Mouse (Mus musculus) layer of hippocampus, adult 18-20 months (tissue): ENCODE results near the gene Cdkl3. TPM values are rescaled to one million over a fixed set of nuclear protein-coding genes. Genes with fewer than 3 reads are reported as not detected.

Experiments
- DNase-seq, 2 experiments: peaks; one replicate each; pipeline ENCODE4 v3.0.0; 2022; ENCODE audit warnings: low spot score in 2 of 2
- long read RNA-seq: library from polyadenylated mRNA; stranded (forward); transcript quantifications from one replicate; pipeline ENCODE4 v2.0.0, GENCODE M21; 2021
- total RNA-seq, 2 experiments: library from RNA; stranded (reverse); gene quantifications; 2 replicates each; pipeline ENCODE4 v1.2.3; 2021

The Cdkl3 gene
- 10 to 100 TPM; 14.0 to 16.7 TPM for total RNA-seq
- long read RNA-seq, partial matches to known transcripts: 0 of 6 reads
- long read RNA-seq, other reads (novel, unspliced or antisense): 5 of 6 reads

DNA sequence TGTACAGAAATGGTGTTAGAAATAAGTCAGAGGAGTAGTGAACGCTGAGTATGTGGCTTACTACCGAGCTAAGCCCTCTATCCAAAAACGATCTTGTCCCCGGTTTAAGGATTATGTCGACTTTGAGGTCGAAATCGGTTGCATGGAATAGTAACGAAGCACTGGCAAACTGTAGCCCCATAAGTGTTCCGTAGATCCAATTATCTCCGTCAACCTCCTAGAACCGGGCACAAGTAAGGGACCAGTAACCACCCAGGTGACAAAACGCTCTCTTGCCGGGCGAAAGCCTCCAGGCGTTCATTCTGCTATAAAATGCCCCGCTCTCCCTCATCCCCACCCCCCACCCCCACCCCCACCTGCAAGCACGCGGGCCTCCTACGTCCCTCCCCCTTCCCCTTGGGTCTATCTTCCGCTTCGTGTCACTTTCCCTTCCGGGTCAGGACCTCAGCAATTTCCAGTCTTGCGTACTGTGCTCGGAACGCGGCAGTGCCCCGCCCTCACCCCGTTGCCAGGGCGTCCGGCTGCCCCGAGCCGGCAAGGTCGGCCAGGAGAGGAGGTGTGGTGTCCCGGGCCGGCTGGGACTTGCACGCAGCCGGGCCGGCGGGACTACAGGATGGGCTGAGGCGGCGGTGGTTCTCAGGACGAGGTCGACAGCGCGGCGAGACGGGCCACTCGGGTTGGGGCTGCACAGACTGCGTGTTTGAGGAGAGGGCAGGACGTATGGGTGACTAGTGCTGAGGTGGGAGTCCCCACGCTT is at the start of gene Cdkl3:
TSS of gene Cdkl3 (plus strand) at position 450 of the 757 bp plus-strand sequence.
- DNase-seq: peak; percentile 82 to 93

DNA sequence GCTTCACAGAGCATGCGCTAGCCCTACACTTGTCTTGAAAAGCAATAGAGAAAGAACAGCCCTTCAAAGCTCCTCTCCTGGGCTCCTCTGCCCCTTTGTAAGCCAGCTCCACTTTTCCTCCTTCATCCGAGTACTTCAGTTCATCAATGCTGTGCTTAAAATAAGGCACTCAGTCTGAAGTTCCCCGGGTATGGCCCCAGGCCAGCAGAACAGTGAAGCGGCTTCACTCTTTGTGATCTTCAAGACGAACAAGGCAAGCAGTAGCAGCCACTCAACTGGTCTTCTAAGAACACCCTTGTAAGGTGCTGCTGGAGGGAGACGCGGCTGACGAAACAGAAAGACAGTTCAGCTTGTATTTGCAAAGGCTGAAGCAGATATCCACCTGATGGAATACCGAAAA is 47.9 kb upstream of the Cdkl3 start:
- DNase-seq: no peak

DNA sequence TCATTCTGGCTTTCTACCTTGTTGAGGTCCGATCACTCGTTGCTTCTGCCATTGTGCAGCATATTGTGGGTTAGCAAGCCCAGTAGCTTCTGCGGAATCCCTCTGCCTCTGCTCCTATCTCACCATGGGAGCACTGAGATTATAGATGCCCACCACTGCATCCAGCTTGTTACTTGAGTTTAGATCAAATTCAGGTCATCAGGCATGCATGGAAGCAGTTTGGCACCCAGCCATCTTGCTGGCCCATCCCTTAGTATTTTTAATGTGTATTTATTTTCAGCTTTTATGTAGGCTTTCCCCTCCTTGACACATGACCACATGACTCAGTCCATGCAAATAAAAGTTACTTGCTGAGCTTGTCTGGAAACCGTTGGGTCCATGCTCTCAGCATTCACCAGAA is 46.3 kb upstream of the Cdkl3 start:
- DNase-seq: no peak

DNA sequence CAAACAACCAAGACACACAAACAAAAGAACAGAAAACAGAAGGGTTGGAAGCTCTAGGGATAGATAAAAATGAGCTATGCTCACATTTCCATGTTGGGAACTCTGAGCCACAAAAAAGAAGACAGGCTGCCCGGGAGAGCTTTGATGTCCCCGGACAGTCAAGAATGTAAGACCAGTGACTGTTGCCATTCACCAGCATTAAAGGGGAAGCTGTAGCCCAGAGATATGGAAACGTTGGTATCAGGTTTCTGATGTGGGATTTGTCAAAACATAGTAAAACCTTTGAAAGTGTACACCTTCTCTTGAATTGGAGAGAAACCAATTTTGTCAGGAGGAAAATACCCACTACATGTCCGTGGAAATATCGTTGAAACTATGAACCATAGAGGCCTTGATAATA is 44.5 kb upstream of the Cdkl3 start:
- DNase-seq: no peak

DNA sequence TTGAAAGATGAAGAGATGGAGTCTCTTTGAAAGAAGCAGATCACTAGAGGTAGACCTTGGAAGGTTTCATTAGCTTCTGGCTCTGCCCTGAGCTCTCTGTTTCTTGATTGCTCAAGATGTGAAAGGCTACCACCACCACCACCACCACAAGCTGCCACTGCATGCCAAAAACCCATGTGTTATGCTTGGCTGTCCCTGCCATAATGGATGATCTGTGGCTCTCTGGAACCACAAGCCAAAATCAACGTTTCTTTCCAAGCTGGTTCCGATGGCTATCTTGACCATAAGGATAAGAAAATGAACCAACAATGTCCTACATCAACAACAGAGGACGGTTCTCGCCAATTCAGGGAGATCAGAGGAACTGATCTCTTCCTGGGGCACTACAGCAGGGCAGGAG is 44.0 kb upstream of the Cdkl3 start:
- DNase-seq: no peak

DNA sequence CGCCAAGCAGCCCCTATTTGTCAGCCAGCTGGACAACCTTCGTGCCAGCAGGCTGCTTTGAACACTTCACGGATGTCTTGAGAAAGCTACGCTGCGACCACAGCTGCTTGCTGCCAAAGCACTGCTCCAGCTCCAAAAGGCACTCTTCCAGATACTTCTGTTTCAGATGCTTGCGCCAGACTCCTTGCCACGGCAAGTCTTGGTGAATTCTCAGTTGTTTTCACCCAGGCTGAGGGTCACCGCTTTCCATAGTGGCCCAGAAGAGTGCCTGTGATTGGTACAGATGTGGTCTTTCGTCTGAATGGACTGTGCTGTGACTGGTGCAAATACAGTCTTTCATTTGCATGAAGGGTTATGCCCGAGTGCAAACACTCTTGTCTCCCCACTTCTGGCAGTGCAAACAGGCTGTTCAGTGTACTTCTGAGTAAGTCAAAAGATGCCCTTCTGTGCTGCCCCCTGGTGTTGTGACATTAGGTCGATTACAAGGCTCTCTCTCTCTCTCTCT is 43.0 kb upstream of the Cdkl3 start:
- DNase-seq: peak in 1 of 2 experiments; percentile 41

DNA sequence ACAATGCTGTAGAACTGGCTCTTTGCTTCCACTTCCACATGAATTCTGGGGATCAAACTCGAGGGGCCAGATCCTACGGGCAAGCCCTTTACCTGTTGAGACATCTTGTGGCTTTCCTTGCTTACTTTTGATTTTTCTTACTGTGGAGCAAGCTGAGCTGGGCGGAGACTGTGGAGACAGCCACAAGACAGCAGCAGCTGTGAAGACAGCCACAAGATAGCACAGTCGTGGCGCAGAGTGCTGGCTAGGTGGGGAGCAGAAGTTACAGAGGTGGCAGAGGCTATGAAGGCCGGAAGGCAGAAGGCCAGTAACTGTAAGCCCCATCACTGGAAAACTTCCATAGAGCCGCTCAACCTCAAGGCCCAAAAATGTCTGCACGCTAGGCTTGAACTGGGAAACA is 42.3 kb upstream of the Cdkl3 start:
- no peak for DNase-seq

DNA sequence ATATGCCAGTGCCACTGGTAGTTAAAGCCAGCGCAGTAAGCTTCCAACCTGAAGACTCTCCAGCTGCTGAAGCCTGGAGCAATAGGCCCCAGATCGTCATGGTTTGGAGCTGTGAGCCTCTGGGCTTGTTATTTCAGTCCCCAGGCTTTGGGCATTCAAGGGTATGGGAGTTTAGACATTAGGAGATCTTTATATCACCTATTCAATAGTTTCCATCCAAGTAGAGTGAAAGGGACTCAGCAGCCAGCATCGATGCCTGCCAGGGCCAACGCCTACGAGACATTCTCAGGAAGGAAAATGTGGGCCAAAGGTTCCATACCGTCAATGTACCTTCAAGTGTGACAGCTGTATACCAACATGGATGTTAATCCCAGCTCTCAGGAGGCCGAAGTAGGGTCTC is 41.7 kb upstream of the Cdkl3 start:
- no peak for DNase-seq

DNA sequence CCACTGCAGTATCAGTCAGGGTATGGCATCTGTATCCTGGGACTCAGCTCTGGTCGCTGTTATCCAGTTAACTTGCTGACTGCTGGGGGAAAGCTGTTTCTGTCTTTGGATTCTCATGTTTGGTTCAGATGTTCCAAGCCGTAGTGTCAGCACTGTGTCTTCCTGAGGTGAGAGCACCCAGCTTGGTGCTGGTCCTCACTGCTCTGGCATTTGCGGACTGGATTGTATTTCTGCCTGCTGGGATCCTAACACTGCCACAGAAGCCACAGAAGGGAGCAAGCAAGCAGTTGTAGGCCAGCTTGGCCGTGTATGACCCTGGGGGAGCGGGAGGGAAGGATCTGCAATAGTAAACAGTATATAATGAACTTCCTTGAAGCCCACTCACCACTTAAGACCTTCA is 37.4 kb upstream of the Cdkl3 start:
- DNase-seq: no peak

DNA sequence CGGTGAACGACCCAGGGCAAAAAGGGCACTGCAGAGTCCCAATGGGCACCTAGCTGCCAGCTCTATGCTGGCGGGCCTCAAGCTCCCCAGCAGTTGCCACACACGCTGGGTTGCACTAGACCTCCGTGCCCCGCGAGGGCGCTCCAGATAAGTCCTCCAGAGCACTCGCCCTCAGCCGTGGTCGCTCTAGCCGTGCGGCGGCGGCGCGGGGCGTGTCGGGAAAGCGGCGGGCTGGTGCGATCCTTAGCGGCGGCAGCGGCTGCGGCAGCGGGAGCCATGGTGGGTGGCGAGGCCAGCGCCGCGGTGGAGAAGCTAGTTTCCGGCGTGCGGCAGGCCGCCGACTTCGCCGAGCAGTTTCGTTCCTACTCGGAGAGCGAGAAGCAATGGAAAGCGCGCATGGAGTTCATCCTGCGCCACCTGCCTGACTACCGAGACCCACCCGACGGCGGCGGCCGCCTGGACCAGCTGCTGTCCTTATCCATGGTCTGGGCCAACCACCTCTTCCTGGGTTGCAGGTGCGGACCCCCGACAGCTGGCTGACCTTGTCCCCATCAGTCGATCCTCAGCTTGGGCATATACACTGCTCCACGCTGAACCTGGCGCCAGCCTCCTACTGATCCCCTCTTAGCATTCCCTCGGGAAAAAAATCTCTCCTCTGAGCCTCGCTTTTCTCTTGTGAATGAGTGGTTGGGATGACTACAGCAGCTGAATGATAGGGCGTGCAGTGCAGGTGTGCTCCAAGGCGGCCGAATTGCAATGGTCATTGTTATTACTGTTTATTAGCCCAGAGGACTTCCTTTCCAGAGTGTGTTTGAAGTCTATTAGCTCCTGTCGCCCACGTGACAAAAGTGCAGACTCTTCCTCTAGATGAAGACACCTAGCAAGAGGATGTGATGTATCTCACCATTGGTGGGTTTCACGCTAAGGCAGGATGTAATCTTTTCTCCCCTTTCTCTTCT is 36.3 kb upstream of the Cdkl3 start, which contains the start of gene Cdkn2aipnl:
TSS of gene Cdkn2aipnl (plus strand) at position 219 of the 959 bp plus-strand sequence.
- DNase-seq: peak; percentile 95 to 97

DNA sequence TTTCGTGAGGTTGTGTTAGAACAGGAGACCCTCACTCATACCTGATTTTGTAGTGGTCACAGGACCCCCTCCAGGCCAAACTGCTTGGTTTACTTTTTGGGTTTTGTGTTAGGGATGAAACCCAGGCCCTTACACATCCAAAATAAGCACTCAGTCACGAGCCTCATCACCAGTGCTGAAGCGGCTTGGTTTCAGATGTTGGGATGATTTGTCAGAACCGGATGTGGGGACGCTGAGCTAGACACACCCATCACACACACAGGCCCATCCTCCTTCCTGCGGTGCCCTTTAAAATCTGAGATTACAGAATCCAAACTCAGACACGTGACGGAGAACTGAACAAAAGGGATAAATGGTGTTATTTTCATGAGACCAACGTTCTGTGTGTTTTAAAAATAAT is 35.1 kb upstream of the Cdkl3 start:
- DNase-seq: no peak

DNA sequence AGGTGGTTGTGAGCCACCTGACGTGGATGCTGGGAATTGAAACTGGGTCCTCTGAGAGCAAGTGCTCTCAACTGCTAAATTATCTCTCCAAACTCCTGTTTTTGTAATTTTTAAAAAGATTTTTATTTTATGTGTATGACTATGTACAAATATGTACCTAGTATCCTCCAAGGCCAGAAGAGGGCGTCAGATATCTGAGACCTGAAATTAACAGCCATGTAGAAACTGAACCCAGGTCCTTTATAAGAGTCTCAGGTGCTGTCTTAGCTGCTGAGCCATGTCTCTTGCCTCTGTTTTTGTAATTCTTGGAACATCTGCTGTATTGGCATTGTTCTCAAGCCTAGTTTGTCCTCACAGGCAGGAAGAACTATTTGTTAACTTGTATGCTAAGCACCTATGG is 34.5 kb upstream of the Cdkl3 start:
- no peak for DNase-seq

DNA sequence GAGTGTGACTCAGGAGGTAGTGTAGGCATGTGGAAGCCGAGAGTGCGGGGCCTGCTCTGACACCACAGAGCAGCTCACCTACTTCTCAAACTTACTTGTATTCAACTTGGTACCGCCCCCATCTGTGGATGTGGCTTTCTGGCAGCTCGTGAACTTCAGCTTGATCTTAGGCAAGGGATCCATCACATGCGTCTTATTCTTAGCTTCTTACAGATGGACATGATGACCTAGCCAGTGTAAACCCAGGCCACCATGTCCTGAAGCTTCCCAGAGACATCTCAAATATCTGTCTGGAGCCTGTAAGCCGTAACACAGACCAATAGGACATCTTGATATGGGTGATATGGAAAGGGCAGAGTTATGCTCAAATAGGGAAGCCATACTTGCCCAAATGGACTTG is 32.4 kb upstream of the Cdkl3 start:
- no peak for DNase-seq

DNA sequence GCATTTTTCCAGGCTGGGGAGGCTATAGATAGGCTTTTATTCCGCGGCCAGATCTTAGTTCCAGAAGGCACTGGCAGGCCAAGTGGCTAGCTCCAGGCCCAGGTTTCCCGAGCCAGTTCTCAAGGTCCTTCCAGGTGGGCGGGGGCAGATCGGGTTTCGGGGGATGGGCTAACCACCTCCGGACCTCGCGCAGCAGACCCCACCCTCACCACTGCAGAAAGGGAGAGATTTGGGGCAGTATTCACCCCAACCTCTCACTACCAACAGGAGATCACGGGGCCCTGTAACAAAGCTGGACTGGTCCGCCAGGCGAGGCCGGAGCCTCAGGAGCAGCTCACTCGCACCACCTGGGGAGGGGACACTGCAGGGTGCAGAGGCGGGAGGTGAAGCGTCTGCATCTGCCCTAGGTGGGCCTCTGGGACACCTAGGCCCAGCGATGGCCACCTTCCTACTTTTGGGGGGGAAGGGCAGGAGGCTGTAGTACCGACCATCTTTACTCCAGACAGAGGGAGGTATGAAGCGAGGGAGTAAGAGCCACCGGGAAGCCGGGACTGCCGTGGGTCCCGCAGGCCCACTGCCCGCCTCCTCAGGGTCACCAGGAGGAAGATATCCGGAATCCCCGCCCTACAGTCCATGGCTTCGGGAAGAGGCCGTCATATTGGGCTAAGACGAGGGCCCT is 4.3 kb upstream of the Cdkl3 start:
- DNase-seq: peak; percentile 29 to 31

DNA sequence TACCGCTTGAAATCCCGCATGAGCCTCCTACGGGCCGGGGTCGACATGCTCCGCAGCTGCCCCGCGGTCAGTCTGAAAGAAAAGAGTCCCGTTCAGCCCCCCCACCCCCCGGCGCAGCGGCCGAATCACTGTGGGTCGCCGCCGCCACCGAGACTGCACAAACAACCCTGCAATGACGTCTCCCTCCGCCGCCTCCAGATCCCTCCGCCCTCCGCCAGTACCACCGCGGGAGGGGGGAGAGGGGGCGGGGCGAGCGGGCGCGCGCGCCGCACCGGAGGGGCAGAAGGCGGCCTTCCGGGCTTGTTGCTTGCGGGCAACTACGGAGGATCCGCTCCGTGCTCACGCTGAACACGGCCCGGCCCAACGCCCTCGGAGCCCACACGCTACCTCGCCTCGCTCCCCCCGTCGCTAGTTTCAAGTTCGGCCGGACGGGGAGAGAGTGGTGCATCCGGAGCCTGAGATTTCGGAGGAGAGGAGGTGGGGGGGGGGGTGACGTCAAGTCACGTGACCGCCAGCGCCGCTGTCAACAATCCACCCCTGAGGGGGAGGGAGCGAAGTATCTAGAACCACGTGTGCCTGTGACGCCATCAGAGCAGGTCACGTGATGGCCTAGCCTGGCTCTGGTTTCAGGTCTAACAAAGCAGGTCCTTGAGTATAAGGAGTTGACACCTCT is 3.6 kb upstream of the Cdkl3 start, which contains the start of gene Ube2b:
TSS of gene Ube2b (minus strand) at position 473 of the 673 bp plus-strand sequence.
- DNase-seq: peak; percentile 88 to 99

DNA sequence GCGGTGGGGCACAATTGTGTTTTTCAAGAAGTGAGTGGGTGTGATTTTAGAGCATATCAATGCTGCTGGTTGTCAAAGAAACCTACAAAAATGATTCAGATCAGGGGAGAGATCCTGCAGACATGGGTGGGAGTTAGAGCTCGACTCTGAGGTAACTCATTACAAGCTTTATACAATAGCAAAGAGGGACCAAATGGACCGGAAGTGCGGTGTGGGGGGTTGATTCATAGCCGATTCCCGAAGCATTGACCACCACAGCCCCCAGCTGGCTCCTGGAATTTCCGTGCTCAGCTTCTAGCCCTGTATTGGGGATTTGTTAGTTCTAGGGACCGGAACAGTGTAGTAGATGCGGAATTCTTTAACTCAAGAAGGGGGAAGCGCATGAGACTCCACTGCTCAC is 2.7 kb upstream of the Cdkl3 start:
- peak in 1 of 2 experiments; percentile 18 for DNase-seq

DNA sequence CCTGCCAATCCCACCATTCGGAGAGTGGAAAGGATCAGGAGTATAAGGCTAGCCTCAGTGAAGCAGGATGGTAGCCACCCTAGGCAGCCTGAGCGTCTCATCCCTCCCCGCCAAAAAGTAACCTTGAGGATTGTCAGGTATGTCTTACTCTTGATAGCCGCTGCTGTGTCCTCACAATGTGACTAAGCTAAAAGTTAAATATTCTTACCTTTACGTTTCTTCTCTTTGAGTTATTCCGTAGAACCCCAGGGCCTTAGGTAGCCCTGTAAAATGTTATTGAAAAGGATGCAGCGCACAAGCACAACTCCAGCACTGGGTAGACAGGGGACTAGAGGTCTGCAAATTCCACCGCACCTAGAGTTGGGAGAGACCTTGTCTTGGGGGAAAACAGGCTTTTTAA is 2.2 kb upstream of the Cdkl3 start:
- no peak for DNase-seq

DNA sequence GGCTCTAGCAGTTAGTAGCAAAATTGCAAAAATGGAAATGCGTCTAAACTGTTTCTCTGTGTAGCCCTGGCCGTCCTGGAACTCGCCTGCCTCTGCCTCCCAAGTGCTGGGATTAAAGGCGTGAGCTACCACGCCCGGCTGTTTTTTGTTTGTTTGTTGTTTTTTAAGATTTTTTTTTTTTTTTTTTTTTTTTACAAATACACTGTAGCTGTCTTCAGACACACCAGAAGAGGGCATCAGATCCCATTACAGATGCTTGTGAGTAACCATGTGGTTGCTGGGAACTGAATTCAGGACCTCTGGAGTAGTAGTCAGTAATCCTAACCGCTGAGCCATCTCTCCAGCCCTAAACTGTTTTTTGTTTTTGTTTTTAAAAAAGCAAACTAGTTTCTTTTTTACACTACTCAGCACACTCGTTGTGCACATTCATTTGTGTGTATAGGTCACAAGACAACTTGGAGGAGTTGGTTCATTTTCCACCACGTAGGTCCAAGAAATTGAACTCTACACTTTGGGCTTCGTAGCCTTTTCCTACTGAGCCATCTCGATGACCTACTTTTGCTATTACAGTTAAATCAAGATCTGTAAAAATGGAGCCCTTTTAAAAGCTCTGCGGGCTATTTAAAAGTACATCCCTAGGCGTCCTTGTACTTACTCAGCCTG is 1.0 kb upstream of the Cdkl3 start:
- DNase-seq: no peak

DNA sequence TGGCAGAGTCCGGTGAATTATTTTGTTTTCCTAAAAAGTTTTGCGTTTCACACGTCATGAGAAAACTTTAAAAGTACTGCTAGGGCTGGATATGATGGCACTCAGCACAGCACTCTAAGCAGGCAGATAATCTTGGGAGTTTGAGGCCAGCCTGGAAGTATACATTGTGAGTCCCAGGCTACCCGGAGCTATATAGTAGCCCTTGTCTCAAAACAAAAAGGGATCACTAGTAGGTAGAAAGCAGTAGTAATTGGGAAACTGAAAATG is 583 bp upstream of the Cdkl3 start:
- no peak for DNase-seq

DNA sequence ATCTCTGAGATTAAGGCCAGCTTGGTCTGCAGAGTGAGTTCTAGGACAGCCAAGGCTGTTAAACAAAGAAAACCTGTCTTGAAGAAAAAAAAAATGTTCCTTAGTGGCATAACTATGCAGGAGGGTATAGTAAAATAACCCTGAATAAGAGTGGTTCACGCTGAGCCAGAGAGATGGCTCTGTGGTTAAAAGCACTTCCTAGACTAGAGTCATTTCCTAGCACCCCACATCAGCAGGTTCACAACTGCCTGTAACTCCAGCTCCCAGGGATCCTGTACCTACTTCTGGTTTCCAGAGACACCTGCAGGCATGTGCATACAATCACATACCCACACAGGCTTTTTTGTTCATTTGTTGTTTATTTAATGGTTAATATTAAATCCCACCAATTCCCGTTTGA is 1.6 kb downstream of the Cdkl3 start:
- no peak for DNase-seq
